Mouse (Mus musculus) cerebellum, adult 11 months (tissue): ENCODE results near the gene 2410004B18Rik.
"Not testable (repeated sequence)": the region's sequence is repeated elsewhere in the genome, so short reads cannot be mapped to it uniquely, and the experiment has no call there.

ENCODE experiments used
- DNase-seq: peaks from one replicate; pipeline ENCODE4 v3.0.0; 2022

2410004B18Rik gene

DNA sequence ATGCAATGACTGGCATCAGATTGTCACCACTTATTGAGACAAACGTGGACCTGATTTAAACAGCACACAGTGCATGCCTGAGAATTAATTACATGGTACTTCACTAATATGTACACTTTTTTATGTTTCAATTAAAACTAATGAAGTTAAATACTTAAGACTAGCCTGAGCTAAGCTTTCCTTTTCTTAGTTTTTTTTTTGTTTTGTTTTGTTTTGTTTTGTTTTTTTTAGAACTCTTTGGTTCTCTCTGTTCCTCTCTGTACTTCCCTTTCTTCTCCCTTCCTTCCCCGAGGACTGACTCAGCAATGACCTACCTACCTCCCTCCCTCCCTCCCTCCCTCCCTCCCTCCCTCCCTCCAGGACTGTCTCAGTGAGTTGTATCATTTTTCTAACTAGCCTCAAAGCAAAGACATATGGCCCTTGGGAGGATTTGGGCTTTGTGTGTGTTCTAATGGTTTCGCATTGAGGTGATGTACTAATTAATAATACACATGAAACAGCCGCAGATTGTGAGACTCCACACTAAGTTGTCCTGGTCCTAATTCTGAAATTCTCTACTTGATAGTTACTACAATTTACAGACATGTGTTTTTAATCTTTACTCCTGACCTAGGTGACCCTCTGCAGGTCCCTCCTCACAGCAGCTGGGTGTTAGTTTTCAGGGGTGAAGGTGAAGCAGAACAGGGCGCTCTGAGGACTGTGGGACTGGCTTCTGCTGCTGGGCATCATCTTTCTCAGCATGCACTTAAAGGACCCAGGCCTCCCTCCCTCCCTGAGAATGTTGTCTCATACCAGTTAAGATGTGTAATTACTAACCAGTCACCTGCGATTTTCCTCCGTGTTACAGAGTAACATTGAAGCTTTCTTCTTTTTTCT, 8.1 kb upstream of the 2410004B18Rik start:
- DNase-seq, result no peak

DNA sequence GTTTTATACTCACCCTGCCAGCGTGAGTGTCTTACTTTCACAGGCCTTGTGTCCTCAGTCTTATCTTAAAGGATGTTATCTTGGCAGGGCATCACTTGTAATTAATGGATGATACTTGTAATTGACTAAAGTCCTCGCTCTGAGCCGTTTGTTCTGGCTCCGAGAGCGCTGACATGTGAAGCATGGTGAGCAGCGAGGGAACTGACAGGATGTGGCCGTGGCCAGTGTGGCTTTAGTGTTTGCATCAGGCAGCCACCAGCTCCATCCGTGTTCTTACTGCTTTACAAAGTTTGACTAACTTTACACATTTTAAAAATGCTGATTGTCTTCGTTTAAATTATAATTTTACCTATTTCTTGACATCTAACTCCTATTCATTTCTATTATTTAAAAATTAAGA, 4.0 kb upstream of the 2410004B18Rik start:
- DNase-seq, result no peak

DNA sequence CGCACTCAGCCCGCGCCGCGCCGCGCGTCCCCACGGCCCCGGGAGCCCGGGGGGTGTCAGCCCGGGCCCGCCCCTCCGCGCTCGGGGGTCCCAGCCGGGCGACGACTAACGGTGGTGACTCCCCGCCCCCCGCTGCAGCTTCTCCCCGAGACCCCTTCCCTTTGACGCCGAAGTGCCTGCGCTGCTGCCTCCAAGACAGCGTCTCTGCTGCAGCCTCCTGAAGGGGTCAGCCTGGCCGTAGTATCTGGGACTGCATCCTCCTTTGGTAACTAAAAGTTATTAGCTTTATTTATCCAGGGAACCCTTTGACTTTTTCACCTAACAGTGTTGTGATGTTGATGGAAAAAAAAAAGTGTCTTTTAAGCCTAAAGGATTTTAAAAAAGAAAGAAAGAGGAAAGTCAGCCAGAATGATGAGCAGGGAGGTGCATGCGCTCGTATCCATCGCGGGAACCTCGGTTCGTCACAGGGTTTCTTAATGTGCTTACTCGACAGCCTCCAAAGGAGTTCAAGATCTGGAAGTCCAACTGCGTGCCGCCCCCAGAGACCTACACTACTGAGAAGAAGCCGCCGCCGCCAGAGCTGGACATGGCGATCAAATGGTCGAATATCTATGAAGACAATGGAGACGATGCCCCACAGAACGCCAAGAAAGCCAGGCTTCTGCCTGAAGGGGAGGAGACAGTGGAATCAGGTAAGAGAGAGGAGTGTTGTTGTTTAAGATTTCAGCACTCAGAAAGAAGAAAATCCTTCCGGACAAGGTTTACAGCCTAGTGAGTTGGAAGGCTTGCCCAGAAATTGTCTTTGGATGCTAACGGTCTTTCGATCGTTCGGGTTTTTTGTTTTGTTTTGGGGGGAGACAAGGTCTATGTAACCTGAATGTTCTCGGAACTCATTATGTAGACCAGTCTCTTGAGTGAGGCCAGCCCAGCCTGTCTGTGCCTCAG, 863 bp downstream of the 2410004B18Rik start:
- DNase-seq, result no peak

DNA sequence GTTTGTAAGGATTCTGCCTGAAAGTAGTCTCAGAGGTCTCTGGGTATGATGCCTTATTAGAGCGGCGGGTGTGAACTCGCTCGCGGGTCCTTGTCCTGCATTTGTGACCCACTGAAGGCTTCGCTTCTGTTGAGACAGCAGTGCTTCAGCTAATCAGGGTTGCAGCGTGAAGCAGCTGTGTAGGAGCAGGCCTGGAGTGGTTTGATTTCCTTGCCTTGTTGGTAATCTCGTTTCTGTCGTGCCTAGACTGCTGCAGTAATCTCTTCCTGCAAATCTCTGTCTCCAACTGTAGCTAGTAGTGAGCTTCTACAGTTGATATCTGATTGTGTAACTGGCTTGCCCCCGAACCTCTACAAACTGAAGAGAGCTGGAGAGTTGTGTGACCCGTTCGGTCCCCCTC, 1.6 kb downstream of the 2410004B18Rik start:
- no peak for DNase-seq

DNA sequence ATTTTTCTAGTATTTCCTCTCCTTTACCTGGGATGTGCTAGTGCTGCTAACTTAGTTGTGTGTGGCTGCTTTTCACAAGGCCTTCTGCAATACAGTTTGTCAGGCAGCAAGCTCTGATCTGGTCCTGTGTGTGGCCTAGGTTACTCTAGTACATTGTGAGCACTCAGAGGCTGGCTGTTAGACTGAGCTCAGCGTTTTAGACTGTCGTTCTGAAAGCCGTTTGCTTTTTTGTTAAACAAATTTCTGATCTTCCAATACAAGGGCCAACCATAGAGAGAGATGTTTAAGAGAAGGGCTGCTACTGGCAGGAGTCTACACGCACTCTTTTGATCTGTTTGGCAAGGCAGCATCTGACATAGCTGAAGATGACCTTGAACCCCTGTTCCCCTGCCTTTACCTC, 2.2 kb downstream of the 2410004B18Rik start:
- DNase-seq, result no peak

DNA sequence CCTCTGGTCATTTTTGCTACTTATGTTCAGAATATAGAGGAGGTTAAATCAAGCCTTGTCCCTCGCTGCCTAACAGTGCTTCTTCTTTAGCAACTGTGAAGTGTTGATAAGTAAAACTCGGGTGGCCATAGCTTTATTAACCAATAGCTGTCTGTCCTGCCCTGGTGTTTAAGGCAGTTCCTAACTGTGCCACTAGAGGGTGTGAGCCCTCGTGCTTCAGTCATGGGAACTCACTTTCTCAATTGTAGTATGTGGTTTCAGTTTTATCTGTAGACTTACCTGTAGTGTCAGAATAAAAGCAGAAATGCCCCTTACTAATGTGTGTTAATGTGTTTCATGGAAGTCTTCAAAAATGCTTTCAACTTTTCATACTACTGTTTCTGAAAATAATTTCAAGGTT, 4.2 kb downstream of the 2410004B18Rik start:
- peak; percentile 33 for DNase-seq

DNA sequence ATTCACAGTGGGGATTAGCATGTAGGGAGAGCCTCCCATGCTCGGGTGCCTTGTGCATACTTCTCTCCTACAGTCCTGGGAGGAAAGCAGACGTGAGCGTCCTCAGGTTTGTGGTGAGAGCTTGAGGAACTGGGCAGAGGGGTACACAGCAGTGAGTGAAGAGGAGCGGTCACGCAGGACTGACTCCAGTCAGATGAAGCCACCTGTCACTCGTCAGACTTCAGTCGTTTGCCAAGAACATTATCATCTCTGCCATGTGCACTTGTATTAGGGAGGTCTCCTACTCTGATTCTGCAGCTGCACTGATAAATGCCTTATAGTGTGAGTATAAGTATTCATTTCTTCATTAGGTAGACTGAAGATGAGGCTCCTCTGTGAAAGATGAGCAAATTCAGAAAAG, 6.5 kb downstream of the 2410004B18Rik start:
- no peak for DNase-seq

DNA sequence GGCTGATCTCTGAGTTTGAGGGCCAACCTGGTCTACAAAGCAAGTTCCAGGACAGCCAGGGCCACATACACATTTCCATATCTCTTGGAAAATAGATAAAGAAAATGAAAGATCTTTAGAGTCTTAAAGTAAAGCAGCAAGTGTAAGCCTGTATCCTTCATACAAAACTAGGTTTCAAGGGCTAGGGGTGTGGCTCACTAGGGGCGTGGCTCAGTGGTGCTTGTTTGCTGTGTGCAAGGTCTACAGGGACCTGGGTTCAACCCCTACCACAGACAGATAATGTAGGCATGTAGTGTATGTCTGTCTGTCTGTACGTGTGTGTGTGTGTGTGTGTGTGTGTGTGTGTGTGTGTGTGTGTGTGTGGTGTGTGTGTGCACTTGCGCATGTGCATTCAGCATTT, 8.1 kb downstream of the 2410004B18Rik start:
- DNase-seq, result no peak

DNA sequence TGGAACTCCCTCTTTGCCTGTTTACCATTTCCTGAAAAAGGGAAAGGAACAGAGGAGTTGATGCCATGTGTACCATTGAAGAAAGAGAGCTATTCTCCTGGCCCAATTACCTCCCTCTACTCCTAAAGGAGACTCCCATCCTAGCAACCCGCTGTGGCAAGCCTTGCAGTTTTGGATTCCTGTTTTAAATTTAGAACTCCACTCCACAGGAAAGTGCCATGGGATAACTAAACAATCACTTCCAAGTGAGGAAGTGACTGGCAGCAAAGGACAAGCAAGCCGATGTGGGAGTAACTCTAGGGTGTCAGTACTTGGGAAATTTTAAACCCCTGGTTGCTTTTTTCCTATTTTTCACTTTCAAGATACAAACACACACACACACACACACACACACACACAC, 8.8 kb downstream of the 2410004B18Rik start:
- DNase-seq, result no peak

DNA sequence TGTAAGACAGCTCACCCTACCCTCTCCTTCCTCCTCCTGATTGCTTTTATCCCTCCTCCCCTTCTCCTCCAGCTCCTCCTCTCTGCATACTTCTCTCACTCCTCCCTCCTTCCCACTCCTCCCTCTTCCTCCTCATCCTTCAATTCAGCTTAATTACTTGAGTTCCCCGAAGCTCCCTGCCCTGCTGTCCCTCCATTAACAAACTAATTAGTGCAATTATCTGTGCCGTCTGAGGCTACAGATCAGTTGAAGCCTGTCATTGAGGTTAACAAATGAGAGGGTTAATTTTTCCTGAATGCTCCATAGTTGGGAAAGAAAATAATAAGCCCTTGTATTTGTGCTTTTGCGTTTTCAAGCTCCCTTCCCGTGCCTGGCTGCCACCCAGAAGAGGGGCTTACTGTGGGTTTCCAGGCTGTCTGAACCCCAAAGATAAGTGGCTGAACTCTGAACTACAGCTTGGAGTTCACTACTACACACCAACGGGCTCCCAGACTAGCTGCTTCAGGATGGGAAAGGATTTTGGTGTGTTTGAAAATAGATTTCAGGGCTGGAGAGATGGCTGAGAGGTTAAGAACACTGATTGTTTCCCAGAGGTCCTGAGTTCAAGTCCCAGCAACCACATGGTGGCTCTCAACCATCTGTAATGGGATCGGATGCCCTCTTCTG, 9.9 kb downstream of the 2410004B18Rik start:
- no peak for DNase-seq

DNA sequence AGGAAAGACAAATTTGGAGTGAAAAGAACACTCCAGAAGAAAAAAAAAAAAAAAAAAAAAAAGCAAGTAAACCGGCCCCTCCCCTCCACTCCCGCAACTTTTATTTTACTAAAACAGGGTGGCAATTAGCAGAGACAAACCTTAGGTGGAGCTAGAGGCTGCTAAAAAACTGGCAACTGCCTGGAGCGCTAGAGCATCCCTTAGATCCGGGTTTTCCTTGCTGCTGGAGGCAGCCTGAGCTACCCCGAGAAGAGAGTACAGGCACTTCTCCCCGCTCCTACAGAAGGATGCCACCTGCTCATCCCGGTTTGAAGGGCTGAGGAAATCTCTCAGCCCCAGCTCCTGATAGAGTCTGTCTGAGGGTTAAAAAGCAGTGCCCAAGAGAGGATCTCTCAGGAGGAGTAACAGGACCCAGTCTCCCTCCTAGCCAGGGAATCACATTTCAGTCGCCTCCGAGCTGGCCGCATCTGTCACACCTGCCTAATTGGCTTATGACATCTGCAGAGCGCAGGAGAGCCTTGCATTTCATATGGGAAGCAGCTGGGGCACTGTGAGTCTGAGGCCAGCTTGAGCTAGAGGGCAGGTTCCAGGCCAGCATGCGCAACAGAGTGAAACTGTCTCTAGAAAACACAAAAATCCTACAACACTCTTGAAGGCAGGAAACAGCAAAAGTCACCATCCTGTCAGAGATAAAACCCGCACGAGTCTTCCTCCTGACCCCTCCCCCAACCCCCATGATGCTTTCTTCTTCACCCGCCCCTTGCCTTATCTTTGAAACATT, 12.4 kb downstream of the 2410004B18Rik start:
- no peak for DNase-seq

DNA sequence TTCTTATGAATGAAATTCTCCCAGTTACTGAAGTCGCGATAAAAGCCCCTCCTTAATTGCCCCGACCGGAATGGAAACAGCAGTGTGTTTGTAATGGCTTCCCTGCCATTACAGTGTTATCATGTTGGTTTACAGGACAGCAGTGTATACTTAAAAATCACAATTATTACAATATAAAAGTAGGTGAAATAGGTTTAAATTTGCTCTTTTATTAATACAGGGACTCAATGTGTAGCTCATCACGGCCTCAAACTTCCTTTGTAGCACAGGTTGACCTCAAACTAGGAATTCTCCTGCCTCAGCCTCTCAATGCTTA, 13.0 kb downstream of the 2410004B18Rik start:
- DNase-seq, result no peak

DNA sequence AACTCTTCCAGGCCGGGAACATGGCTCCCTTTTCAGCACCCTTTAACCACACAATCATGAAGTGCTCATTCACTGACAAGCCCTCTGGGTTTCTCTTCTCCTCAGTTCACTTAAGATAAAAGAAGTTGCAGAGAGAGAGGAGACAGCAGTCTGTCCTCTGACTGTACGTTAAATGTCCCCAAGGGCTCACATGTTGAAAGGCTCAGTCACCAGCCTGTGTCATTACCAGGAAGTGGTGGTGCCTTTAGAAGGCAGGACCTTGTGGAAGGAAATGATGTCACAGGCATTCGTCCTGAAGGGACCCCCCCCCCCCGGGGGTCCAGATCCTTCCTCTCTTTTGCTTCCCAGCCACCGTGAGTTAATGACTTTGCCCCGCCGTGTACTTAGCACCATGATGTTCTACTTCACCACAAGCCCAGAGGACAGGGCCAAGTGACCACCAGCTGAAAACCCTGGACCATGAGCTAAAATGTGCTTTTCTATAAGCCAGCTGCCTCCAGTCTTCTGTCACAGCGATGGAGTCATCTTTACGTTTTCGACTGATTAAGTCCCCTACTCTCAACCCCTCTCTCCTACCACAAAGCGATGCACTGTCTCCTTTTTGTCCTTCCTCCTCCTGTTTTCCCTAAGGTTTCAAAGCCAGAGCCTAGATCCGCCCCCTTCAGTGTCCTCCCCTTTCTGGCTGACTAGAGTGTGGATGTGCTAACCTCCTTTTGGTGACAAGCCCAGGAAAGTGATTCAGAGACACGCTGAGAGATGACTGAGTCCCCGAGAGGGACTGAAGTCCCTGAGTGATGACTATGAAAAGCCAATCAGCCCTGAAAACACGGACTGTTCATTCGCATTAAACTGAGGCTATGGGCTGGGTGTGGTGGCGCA, 13.7 kb downstream of the 2410004B18Rik start:
- no peak for DNase-seq

DNA sequence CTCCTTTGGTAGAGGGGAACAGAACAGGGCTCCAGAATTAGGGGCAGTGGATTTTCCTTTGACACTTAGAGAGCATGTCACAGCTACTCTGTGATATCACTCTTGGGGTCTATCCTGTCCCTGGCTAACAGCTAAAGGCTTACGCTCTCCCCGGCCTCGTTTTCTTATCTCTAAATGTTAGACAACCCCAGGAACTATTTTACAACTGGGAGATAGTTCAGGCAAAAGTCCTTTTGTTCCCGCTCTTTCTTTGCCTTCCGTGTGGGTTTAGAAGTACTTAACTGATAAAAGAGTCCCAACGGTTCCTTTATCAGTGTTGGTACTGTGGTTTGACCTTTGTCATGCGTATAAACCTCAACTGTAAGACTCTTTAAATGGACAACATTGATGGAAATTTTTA, 15.1 kb downstream of the 2410004B18Rik start:
- no peak for DNase-seq

DNA sequence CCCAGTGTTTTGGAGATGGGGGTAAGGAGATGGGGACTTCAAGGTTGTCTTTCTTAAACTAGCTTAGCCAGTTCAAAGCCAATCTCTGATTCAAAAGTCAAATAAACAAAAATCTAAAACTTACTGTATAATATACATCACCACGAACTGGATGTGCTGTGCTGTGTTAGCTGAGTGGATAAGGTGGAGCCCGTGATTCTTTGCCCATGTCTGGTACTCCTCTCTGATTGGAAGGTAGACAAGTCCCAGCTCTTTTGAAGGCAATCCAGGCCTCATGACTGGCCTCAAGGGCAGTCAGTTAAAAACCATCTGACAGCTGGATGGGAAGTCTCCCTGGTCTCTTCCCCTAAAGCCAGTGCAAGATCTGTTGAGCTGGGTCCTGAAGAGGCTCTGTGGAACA, 15.6 kb downstream of the 2410004B18Rik start:
- DNase-seq, result no peak

DNA sequence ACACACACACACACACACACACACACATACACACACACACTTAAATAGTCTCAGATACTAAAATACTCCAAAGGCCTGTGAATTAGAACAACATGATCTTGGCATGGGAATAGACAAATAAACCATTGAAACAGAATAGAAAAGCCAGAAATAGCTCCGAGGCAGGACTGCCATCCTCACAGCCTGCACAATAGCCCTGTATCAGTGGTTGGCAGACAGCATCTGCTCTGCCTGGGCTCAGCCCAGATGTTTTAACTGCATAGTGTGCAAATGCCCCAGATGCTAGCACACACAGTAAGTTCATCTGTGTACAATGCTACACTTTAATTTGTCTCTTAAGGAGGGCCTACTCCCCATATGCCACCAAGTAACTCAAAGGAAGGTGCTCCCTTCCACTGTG, 22.0 kb downstream of the 2410004B18Rik start:
- no peak for DNase-seq

DNA sequence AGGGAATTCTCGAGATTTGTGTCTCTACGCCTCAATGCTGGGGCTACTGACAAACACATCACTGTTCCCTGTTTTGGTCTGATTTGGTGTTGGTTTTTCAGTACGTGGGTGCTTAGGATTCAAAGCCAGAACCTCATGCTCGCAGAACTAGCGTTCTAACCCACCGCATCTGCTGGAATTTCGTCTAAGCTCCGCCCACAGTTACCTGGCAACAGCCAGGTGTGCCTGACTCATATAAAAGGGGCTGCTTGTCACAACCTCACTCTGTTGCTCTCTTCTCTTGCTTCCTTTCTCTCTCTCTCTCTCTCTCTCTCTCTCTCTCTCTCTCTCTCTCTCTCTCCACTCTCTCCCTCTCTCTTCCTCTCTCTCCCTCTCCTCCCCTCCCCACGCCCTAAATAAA, 24.6 kb downstream of the 2410004B18Rik start:
- DNase-seq, result no peak

DNA sequence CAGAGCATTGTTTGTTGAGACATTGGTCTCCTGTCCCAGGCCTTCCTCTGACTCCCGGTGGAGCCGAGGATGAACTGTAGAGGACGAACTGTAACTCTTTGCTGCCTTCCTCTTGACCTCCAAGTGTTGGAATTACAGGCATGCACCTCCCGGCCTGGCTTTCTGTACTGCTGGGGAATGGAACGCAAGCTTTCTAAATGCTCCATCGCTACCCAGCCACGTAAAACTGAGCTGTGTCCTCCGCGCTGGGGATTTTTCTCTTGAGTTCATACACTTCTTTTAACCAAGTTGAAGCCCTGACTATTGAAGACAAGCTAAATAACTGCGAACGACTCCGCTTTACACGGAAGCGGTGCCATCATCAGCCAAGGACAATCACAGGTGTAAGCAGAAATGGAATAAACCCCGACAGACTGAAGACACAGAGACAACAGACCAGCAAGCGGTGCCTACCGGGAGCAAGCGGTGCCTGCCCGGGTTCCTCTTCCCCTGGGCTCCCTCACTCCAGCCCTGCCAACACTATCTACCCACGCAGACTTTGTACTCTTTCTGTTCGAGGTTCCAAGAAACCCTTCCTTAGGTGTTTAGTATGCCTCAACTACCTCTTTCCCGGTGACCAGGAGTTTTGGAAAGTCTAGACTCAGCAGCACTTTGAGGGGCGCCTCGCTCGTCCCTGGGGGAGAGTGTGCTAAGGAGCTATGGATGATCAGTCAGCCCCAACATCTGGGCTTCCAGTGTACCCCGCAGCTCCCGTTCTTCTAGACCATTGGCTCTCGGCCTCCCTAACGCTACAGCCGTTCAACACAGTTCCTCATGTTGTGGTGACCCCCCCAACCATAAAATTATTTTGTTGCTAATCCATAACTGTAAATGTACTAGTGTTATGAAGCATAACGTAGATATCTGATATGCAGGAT, 25.5 kb downstream of the 2410004B18Rik start:
- DNase-seq, result no peak

DNA sequence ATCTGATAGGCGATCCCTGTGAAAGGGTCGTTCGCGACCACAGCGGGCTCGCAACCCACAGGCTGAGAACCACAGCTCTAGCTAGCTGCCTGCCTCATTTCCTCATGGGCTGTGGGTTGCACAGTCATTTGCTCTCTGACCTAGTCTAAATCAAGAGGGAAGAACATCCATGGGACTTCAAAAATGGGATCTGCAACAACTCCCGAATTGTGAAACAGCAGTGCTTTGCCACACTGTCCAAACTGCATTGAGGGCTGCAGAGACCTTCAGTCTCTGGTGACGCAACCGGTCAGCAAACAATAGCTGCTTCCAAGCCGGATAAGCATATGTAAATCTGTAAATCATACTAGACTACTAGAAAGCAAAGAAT, 26.2 kb downstream of the 2410004B18Rik start:
- DNase-seq, result no peak

DNA sequence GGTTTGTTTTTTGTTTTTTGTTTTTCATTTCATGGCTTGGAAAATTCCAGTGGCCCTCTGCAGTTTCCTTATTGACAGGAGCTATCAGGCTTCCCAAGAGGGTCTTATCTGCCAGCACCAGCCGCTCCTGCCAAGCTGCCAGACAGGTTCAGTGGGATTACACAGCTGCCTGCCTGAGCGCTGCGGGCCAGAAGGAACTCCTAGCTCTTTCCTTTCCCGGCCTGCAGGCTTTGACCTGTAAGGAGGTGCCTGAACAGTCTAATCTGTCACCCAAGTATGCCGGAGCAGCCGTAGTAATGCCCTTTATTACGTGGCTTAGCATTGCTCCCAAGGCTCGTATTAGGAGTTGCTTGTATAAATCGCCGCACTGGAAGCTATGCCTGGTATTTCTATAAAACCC, 26.7 kb downstream of the 2410004B18Rik start:
- no peak for DNase-seq

DNA sequence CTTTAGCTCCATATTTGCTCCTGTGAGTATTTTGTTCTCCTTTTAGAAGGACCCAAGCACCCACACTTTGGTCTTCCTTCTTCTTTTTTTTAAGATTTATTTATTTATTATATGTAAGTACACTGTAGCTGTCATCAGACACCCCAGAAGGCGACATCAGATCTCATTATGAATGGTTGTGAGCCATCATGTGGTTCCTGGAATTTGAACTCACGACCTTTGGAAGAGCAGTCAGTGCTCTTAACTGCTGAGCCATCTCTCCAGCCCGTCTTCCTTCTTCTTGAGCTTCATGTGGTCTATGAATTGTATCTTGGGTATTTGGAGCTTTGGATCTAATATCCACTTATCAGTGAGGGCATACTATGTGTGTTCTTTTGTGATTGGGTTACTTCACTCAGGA, 27.8 kb downstream of the 2410004B18Rik start:
- DNase-seq, result not testable (repeated sequence)
